Mouse (Mus musculus) kidney, adult 2 months (tissue): ENCODE results near the gene Tfap4.

Experiments
- CTCF ChIP-seq: fragments of 200-500 bp; conservative IDR thresholded peaks from 2 replicates; pipeline ENCODE4 v1.5.1; 2011; ENCODE audit warnings: low read depth, mild to moderate bottlenecking, control low read depth, low read length, moderate library complexity, mixed read lengths; ENCODE audit not compliant: insufficient read depth, insufficient read length
- POLR2A ChIP-seq: fragments of 200-500 bp; IDR thresholded peaks from one replicate; pipeline ENCODE4 v1.6.1; 2011; ENCODE audit warnings: low read depth, low read length, control low read depth

DNA sequence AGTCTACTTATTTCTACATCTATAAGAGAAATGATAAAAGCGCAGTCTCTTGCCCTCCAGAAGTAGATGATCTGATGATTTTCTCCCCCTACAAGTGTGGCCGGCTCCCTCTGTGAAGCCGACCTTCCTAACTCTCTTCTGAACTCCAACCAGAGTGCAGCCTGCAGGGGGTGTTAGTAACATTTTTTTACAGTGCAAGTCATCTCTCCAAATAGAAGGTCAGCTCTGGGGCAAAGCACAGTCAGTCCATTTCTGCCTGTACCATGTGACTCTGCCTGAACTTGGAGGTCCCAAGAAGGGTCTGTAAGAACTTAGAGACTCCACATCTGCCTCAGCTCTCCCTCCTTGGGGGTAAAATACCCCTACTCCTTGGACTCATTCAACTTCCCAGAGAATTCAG is 45.3 kb downstream of the Tfap4 start:
- TF ChIP-seq POLR2A (no peak), CTCF (no peak)
